Mouse (Mus musculus) spleen, adult 2 months (tissue): ENCODE measurements around the gene Psmb4. TPM values are rescaled to one million over a fixed set of nuclear protein-coding genes. Genes with fewer than 3 reads are reported as not detected.

ENCODE experiments used
- DNase-seq, 2 experiments: peaks; one replicate each; pipeline versions ENCODE4 v3.0.0 to v3.0.0-alpha.2; 2012 to 2021; ENCODE audit warnings: low spot score in 2 of 2, low read depth in 1 of 2
- H3K27ac ChIP-seq: fragments of 200-500 bp; 2 replicates; pipeline ENCODE4 v1.5.1; 2012; ENCODE audit warnings: low read length, inconsistent platforms; ENCODE audit not compliant: insufficient read depth
- H3K27me3 ChIP-seq: fragments of 200-500 bp; 2 replicates; pipeline ENCODE4 v1.6.1; 2012; ENCODE audit warnings: mild to moderate bottlenecking, moderate library complexity, low read length, inconsistent platforms; ENCODE audit not compliant: control insufficient read depth, insufficient read depth
- H3K36me3 ChIP-seq: fragments of 200-500 bp; 2 replicates; pipeline ENCODE4 v1.6.1; 2012; ENCODE audit warnings: mild to moderate bottlenecking, low read length, inconsistent platforms; ENCODE audit not compliant: control insufficient read depth, insufficient read depth
- H3K4me1 ChIP-seq: fragments of 200-500 bp; 2 replicates; pipeline ENCODE4 v1.6.1; 2011; ENCODE audit warnings: inconsistent platforms; ENCODE audit not compliant: control insufficient read depth, insufficient read depth, insufficient read length
- H3K4me3 ChIP-seq: fragments of 200-500 bp; 2 replicates; pipeline ENCODE4 v1.5.1; 2011; ENCODE audit warnings: mild to moderate bottlenecking, inconsistent platforms; ENCODE audit not compliant: insufficient read depth, insufficient read length; ENCODE audit errors: extremely low read depth
- CTCF ChIP-seq: fragments of 200-500 bp; IDR thresholded peaks from 2 replicates; pipeline ENCODE4 v1.5.1; 2011; ENCODE audit warnings: mild to moderate bottlenecking, inconsistent platforms; ENCODE audit not compliant: insufficient read depth, insufficient read length, insufficient replicate concordance; ENCODE audit errors: extremely low read depth
- POLR2A ChIP-seq: fragments of 200-500 bp; IDR thresholded peaks from 2 replicates; pipeline ENCODE4 v1.6.1; 2011; ENCODE audit warnings: low read depth, low read length, inconsistent platforms
- WGBS: fragments of 180-500 bp; shearing (Covaris S2); methylation state at CpG from one replicate; pipeline ENCODE4 v1.1.7; 2018; 5-methylcytosine and 5-hydroxymethylcytosine counted together
- polyA plus RNA-seq: library from polyadenylated mRNA; depleted of rRNA; stranded (reverse); fragments of >200 nt; gene quantifications from 2 replicates; pipeline ENCODE4 v1.2.3, GENCODE M21; 2012

Psmb4 gene
- polyA plus RNA-seq, 1 experiment: 117 TPM

DNA sequence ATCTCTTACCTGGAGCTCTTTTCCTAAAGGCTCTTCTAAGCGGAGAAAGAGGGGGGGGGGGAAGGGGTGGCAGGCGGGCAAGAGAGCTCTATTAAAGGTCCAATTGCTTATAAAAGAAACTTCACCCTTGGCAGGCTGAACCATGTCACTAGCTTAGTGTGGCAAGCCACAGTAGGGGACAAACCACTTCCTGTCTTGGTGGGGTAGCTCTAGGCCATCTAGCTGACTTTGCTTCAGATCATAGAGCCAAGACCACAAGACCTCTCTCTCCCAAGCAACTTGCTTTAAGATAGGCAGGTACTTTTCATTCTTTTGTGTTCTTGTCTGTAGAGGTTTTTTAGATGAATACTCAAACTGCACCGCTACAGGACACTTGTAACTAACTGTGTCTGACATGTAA lies 35.0 kb downstream of the Psmb4 start:
- H3K4me1 ChIP-seq: peaks cover 9% of the 10 kb centered on the region
- 19% methylated on average over 3 of the region's 3 CpGs for WGBS
- H3K4me3 ChIP-seq: no peak overlapping the region
- peaks cover 7% of the 10 kb centered on the region for H3K36me3 ChIP-seq
- TF ChIP-seq POLR2A: no peak
- no peak for TF ChIP-seq CTCF
- no peak overlapping the region for H3K27ac ChIP-seq
- no peaks in the 10 kb centered on the region for H3K27me3 ChIP-seq
- peak; percentile 28 to 41 for DNase-seq

DNA sequence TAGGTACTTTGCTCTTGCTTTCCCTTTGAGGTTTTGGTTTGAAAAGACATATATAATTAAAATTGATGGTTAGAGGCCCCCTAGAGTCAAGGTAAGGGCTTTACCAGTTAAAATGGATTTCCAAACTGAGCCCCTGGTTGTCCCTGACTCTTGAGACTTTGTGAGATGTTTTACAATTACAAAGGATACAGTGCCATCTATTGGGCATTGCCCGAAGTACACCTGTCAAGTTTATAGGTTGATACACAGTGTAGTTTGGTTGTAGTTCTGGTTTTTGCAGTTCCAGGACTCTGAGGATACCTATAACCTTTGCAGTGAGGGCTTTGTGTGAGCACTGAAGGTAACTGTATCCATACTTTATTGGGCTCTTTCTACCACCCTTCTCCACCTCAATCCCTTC lies 37.4 kb downstream of the Psmb4 start:
- H3K4me1 ChIP-seq: peaks cover 9% of the 10 kb centered on the region
- peaks cover 3% of the 10 kb centered on the region for H3K36me3 ChIP-seq
- TF ChIP-seq POLR2A (no peak), CTCF (no peak)
- H3K27me3 ChIP-seq: no peaks in the 10 kb centered on the region
- H3K4me3 ChIP-seq: no peak overlapping the region
- 0% methylated on average over 1 of the region's 1 CpGs for WGBS
- no peak overlapping the region for H3K27ac ChIP-seq
- peak; percentile 55 to 67 for DNase-seq

DNA sequence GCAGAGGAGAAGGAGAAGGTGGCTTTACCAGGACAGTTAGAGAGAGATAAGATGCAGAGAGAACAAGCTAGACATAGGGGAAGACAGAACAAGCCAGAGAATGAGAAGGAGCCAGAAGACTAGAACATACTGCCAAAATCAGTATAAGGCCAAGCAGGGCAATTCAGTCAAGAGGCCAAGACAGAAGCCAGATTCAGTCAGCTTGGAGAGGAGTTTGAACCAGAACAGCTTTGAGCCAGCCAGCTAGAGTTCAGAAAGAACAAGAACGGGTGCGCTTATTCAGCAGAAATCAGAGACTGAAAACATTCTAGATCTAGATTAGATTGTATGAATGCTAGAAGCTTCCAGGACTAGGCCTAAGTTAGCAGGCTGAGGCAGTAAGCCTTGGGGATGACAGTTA lies 39.4 kb downstream of the Psmb4 start:
- no peak for DNase-seq
- TF ChIP-seq POLR2A: no peak
- TF ChIP-seq CTCF: no peak

DNA sequence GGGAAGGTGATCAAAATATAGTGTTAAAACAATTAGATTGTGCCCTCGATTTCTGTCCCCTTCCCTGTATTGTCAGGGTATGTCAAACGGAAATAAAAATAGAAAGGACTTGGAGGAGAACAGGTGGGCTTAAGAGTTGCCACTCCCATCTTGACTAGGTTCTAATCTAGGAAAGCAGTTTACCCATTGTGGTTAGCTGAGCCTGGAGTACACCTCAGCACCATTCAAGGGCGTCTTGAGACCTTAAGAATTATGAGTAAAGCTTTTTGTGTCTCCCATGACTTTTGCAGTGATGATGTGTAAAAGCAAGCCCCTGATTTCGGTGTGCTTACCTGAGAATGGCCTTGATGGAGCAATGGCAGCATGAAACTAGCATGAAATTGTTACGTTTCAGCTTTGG lies 47.7 kb downstream of the Psmb4 start:
- no peaks in the 10 kb centered on the region for H3K36me3 ChIP-seq
- H3K4me1 ChIP-seq: peaks cover 5% of the 10 kb centered on the region; the same call in 1 of the 2 replicates
- no peak overlapping the region for H3K27ac ChIP-seq
- H3K27me3 ChIP-seq: no peaks in the 10 kb centered on the region
- WGBS: 49% methylated on average over 5 of the region's 5 CpGs
- DNase-seq: no peak
- TF ChIP-seq POLR2A (no peak), CTCF (no peak)
- H3K4me3 ChIP-seq: no peak overlapping the region

More for the DNA sequence above, 39.4 kb downstream of the Psmb4 start:
- 81% methylated on average over 2 of the region's 2 CpGs for WGBS
- Histone ChIP-seq H3K27ac (no peak overlapping the region), H3K36me3 (no peaks in the 10 kb centered on the region), H3K27me3 (no peaks in the 10 kb centered on the region), H3K4me3 (no peak overlapping the region), H3K4me1 (peaks cover 5% of the 10 kb centered on the region)

DNA sequence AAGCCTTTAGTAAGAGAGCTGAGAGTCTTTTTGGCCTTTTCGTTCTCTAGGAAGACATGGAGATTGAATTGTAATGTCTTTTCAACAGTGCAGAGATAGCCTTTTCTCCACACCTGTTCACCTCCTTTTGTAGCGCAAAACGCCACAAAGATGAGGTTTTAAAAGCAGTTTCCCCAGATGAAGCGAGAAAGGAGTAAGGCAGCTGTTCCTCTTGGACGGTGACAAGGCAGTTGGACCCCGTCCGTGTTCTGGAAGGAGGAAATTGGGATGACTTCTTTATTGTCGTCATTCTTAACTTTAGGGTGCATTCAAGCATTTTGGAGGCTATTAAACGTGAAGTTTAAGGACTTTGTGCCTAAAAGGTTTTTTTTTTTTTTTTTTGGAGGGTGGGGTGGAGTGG lies 48.1 kb downstream of the Psmb4 start:
- Histone ChIP-seq H3K27me3 (no peaks in the 10 kb centered on the region), H3K36me3 (no peaks in the 10 kb centered on the region), H3K4me1 (peaks cover 5% of the 10 kb centered on the region; the same call in 1 of the 2 replicates), H3K4me3 (peak overlapping the region; percentile 95), H3K27ac (peak overlapping the region; percentile 93)
- TF ChIP-seq POLR2A (no peak), CTCF (no peak)
- DNase-seq: peak in 1 of 2 experiments; percentile 2
- 8% methylated on average over 9 of the region's 9 CpGs for WGBS

DNA sequence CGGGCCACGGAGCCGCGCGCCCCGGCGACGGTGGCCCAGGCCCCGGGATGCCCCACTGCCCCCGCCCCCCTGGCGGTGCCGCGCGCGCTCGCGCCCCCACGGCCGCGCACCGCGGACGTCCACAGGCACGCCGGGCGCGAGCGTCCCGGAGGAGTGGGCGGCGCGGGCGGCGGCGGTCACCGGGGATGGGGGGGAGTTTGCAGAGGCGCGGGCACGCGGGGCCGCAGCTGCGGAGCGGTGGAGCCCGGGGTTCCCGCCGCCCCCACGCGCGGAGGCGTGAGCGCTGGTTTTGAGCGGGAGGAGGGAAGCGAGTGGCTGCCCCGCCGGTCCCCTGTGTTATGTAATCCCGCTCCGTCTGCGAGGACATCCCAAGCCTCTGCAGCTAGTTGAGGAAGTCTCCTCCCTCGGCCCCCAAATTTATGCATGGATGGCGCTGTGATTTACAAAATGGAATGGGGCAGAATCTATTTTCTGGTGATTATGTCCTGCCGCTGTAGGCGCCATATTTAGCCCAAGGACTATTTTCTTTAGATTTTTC lies 48.7 kb downstream of the Psmb4 start:
- H3K36me3 ChIP-seq: no peaks in the 10 kb centered on the region
- peak overlapping the region; percentile 93 for H3K27ac ChIP-seq
- TF ChIP-seq POLR2A: no peak
- no peak for TF ChIP-seq CTCF
- peaks cover 5% of the 10 kb centered on the region; the same call in 1 of the 2 replicates for H3K4me1 ChIP-seq
- 1% methylated on average over 49 of the region's 62 CpGs for WGBS
- no peaks in the 10 kb centered on the region for H3K27me3 ChIP-seq
- peak; percentile 61 to 65 for DNase-seq
- peak overlapping the region; percentile 95 for H3K4me3 ChIP-seq

DNA sequence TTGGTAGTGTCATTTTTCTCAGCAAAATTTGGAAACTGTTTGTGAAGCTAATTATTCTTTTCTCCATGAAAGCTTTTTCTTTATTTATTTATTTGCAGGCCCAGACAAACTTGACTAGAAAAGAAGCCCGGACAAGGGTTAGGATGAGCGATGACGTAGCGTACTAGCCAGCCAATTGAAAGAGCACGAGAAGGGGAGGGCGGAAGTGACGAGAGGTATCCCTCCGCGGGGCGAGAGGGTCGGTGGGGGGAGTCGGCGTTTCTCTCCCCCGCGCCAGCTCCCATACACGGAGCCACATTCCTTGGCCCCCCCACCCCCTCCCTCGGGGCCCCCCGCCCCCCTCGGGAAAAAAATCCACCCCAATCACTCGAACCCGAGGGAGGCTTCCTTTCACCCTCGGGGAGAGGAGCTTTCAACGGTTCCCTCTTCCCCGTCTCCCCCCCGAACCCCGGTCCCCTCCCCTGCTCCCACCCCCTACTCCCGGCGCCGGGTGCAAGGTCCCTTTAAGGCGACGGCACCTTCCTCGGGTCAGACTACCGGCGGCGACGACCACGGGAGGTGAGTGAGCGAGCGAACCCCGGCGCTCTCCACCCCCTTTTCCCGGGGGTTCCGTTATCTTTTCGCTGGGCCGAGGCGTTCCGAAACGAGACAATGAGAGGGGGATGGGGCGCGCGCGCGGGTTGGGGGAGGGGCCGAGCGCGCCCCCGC lies 49.4 kb downstream of the Psmb4 start, which contains the start of gene Pogz:
Gene Pogz, plus strand, starts transcription at position 385 of the 708 bp plus-strand sequence.
- no peaks in the 10 kb centered on the region for H3K36me3 ChIP-seq
- H3K4me3 ChIP-seq: peak within 1 kb of the TSS; percentile 98
- peaks cover 5% of the 10 kb centered on the region; the same call in 1 of the 2 replicates for H3K4me1 ChIP-seq
- under 1% methylated on average over 50 of the region's 57 CpGs for WGBS
- 0 out of 2 replicates have a peak, but pooled peaks cover 3% of the 10 kb centered on the region for H3K27me3 ChIP-seq
- peak within 1 kb of the TSS; percentile 98 for H3K27ac ChIP-seq
- DNase-seq: peak; percentile 91 to 94
- no peak; the same call in 1 of the 2 replicates for TF ChIP-seq POLR2A
- TF ChIP-seq CTCF: no peak
